Mouse (Mus musculus) G1E (cell line): ENCODE measurements around the gene Phf12.

Experiments used
- CTCF ChIP-seq: IDR thresholded peaks from 2 replicates; pipeline ENCODE4 v1.5.1; 2012; ENCODE audit warnings: low read depth, low read length, inconsistent platforms, mixed read lengths
- GATA1 ChIP-seq: IDR thresholded peaks from 2 replicates; pipeline ENCODE4 v1.6.1; 2012; ENCODE audit warnings: borderline replicate concordance, low read length, inconsistent platforms, mixed read lengths
- POLR2AphosphoS5 ChIP-seq: IDR thresholded peaks from 2 replicates; pipeline ENCODE4 v1.6.1; 2012; ENCODE audit warnings: low read depth, low read length, inconsistent platforms; ENCODE audit not compliant: insufficient replicate concordance
- TAL1 ChIP-seq: conservative IDR thresholded peaks from 2 replicates; pipeline ENCODE4 v1.6.1; 2012; ENCODE audit warnings: low read depth, low read length, inconsistent platforms, mixed read lengths

DNA sequence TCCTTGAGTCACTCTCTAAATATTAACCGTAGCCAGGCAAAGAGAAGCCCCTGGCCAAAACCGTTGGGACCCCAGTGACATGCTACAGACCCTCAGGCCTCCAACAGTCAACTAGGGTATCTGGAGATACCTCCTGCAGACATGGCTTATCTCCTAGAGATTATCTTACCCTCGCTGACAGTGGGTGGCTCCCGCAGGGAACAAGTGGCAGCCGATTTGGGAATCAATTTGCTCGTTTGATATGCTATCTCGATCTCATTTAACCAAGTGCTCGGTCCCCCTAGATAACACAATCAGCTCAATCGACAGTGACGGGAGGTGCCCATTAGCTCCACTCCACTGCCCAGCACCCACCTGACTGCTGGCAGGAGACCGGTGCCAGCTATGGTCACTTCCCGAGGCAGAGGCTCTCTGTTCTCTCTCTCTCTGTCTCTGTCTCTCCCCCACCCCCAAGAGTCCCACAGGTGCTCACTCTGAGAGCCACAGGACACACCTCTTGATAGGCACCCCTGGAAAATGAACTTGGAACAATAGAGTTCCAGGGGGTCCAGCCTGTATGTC is 32.3 kb upstream of the Phf12 start:
- TF ChIP-seq CTCF: no peak
- no peak for TF ChIP-seq GATA1
- no peak for TF ChIP-seq TAL1
- TF ChIP-seq POLR2AphosphoS5: no peak
